Mouse (Mus musculus) adrenal gland, adult 2 months (tissue): ENCODE measurements around the gene Slc8a1. TPM values are rescaled to one million over a fixed set of nuclear protein-coding genes. Genes with fewer than 3 reads are reported as not detected.

Experiments used
- DNase-seq: peaks from one replicate; pipeline ENCODE4 v3.0.0; 2021
- polyA plus RNA-seq: library from polyadenylated mRNA; depleted of rRNA; stranded (reverse); fragments of >200 nt; gene quantifications from 2 replicates; pipeline ENCODE4 v1.2.3, GENCODE M21; 2012
- total RNA-seq, 2 experiments: library from RNA; stranded (reverse); gene quantifications; 2 replicates each; pipeline ENCODE4 v1.2.3; 2021

The Slc8a1 gene
- total and polyA plus RNA-seq, 3 experiments: 0.07 to 8.4 (median 5.7) TPM

GRCm38 (mm10) chr17:81363368-81363767 lies 374.8 kb downstream of the Slc8a1 start:
- DNase-seq: no peak

- no peak for DNase-seq
Measured at GRCm38 (mm10) chr17:81360571-81360970, 377.6 kb downstream of the Slc8a1 start.

GRCm38 (mm10) chr17:81360032-81360431 lies 378.1 kb downstream of the Slc8a1 start:
- DNase-seq: no peak

- no peak for DNase-seq
Measured at GRCm38 (mm10) chr17:81336024-81336754, 402.0 kb downstream of the Slc8a1 start.

GRCm38 (mm10) chr17:81335526-81335925 lies 402.7 kb downstream of the Slc8a1 start:
- no peak for DNase-seq
